ENCODE assay signal across 18 mouse cellular contexts in the genomic region with DNA sequence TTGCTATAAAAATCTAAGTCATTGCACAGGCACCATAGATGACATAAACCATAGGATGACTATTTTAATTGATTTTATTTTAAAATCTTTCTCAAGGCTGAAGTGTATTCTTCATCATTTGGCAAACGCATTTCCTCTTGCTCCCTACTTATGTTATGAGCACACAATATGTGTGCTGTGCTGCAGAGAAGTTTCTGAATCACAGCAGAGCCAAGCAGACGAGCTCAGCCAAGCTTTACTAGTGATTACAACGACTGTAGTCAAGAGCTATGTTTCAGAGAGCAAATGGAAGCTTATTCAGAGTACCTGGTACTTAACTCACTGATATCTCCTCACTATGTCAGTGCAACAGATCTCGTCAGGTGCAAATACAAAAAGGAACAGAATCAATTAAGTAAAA.
A peak's percentile ranks its signal among the peaks of the same experiment; 100 is the strongest.
DNase-seq lines count a peak whose midpoint lies in the region; ATAC-seq lines count a peak whose summit lies in the region.
"Had no signal": no experiment of that assay in that cellular context is flagged by ENCODE, and none has a peak within 500 bp of the region (broad histone marks: within the 10 kb centered on the region; RNA-seq: fewer than 3 reads in every experiment).

No protein-coding gene starts in this region.

- DNase-seq in frontal cortex, postnatal 14 days (ENCODE audit: low spot score in 2 of 2), result no peak
- peak; percentile 51 for DNase-seq in brain, adult 2 months (ENCODE audit: low read depth, low spot score)
- DNase-seq in embryo, embryonic 10 days (ENCODE audit: low spot score), result no peak
- DNase-seq: adrenal gland, adult 2 months; adrenal gland, adult 8-10 months; adrenal gland, postnatal 10 days; adrenal gland, postnatal 14 days; adrenal gland, postnatal 25 days; adrenal gland, postnatal 36 days; B cell, adult 2 months; cerebellum, adult 11 months; cerebellum, adult 11-12 months; cerebellum, adult 18-20 months; cerebellum, adult 2 months had no signal

- peak; percentile 82 for ATAC-seq in frontal cortex, adult (ENCODE audit: low TSS enrichment)
- ATAC-seq: activated CD4-positive, CD25-positive, alpha-beta regulatory T cell, adult 4 months; CD4-positive, CD25-positive, alpha-beta regulatory T cell, adult 4 months; Patski had no signal
